Mouse (Mus musculus) forebrain, embryonic 15.5 days (tissue): ENCODE measurements around the gene Spop. TPM values are rescaled to one million over a fixed set of nuclear protein-coding genes. Genes with fewer than 3 reads are reported as not detected.

Source experiments
- ATAC-seq: fragments of 200-750 bp; cut with Nextera tagmentation; replicated peaks from 2 replicates; pipeline ENCODE4 v1.8.0; 2017; ENCODE audit warnings: mild to moderate bottlenecking, moderate TSS enrichment, moderate library complexity
- H3K27ac ChIP-seq: fragments of 300-500 bp; sonication (generic); replicated peaks from 2 replicates; pipeline ENCODE4 v1.5.1; 2015; ENCODE audit warnings: mild to moderate bottlenecking, inconsistent platforms
- H3K27me3 ChIP-seq: fragments of 300-500 bp; sonication (generic); 2 replicates; pipeline ENCODE4 v1.6.1; 2015; ENCODE audit warnings: inconsistent platforms
- H3K36me3 ChIP-seq: fragments of 300-500 bp; sonication (generic); 2 replicates; pipeline ENCODE4 v1.6.1; 2015; ENCODE audit warnings: mild to moderate bottlenecking, inconsistent platforms
- H3K4me1 ChIP-seq: fragments of 300-500 bp; sonication (generic); 2 replicates; pipeline ENCODE4 v1.6.1; 2015; ENCODE audit warnings: inconsistent platforms
- H3K4me2 ChIP-seq: fragments of 300-500 bp; sonication (generic); replicated peaks from 2 replicates; pipeline ENCODE4 v1.6.1; 2015; ENCODE audit warnings: mild to moderate bottlenecking, inconsistent platforms
- H3K4me3 ChIP-seq: fragments of 300-500 bp; sonication (generic); 2 replicates; pipeline ENCODE4 v1.5.1; 2015; ENCODE audit warnings: mild to moderate bottlenecking, inconsistent platforms
- H3K9ac ChIP-seq: fragments of 300-500 bp; sonication (generic); replicated peaks from 2 replicates; pipeline ENCODE4 v1.6.1; 2015; ENCODE audit warnings: mild to moderate bottlenecking, inconsistent platforms
- H3K9me3 ChIP-seq: fragments of 300-500 bp; sonication (generic); 2 replicates; pipeline ENCODE4 v1.6.1; 2016; ENCODE audit warnings: inconsistent platforms
- WGBS: fragments of 180-500 bp; shearing (Covaris S2); methylation state at CpG from one replicate; pipeline ENCODE4 v1.1.7; 2015; ENCODE audit warnings: mixed read lengths; 5-methylcytosine and 5-hydroxymethylcytosine counted together
- polyA plus RNA-seq: library from polyadenylated mRNA; unstranded; fragments of >200 nt; fragmentation: Nextera tagmentation; extraction: Ambion mirVana; gene quantifications from 2 replicates; pipeline ENCODE4 v1.2.1, GENCODE M21; 2015

The Spop gene
- polyA plus RNA-seq, 1 experiment from 2014 or later, result 226 TPM

- peaks cover 53% of the 10 kb centered on the region for H3K4me1 ChIP-seq
- peak overlapping the region; percentile 68 for H3K27ac ChIP-seq
- peaks cover 30% of the 10 kb centered on the region for H3K27me3 ChIP-seq
These were observed 102.6 kb downstream of the Spop start for GRCm38 (mm10) chr11:95516491-95516911.

GRCm38 (mm10) chr11:95517162-95517561 lies 103.3 kb downstream of the Spop start:
- Histone ChIP-seq H3K9ac (no peak overlapping the region), H3K9me3 (no peaks in the 10 kb centered on the region), H3K36me3 (no peaks in the 10 kb centered on the region), H3K27me3 (peaks cover 30% of the 10 kb centered on the region), H3K27ac (peak overlapping the region; percentile 68), H3K4me3 (no peak overlapping the region), H3K4me2 (no peak overlapping the region), H3K4me1 (peaks cover 56% of the 10 kb centered on the region)
- WGBS, result 42% methylated on average over 6 of the region's 6 CpGs
- no peak for ATAC-seq

More at GRCm38 (mm10) chr11:95516491-95516911, 102.6 kb downstream of the Spop start:
- Histone ChIP-seq H3K9me3 (no peaks in the 10 kb centered on the region), H3K36me3 (no peaks in the 10 kb centered on the region), H3K4me2 (no peak overlapping the region), H3K4me3 (no peak overlapping the region), H3K9ac (no peak overlapping the region)
- WGBS, result 10% methylated on average over 5 of the region's 5 CpGs
- ATAC-seq, result no peak

- 50% methylated on average over 10 of the region's 10 CpGs for WGBS
- Histone ChIP-seq H3K4me3 (no peak overlapping the region), H3K27ac (no peak overlapping the region), H3K4me1 (peaks cover 46% of the 10 kb centered on the region), H3K27me3 (peaks cover 8% of the 10 kb centered on the region; the same call in 1 of the 2 replicates), H3K36me3 (no peaks in the 10 kb centered on the region), H3K9ac (no peak overlapping the region), H3K9me3 (no peaks in the 10 kb centered on the region), H3K4me2 (no peak overlapping the region)
- no peak for ATAC-seq
These were observed 105.4 kb downstream of the Spop start for GRCm38 (mm10) chr11:95519299-95519698.

- ATAC-seq, result no peak
- WGBS, result 49% methylated on average over 3 of the region's 3 CpGs
- no peak overlapping the region for H3K4me2 ChIP-seq
- H3K4me3 ChIP-seq, result no peak overlapping the region
- peaks cover 4% of the 10 kb centered on the region; the same call in 1 of the 2 replicates for H3K27me3 ChIP-seq
- peak overlapping the region; percentile 70 for H3K27ac ChIP-seq
- H3K9ac ChIP-seq, result no peak overlapping the region
- no peaks in the 10 kb centered on the region for H3K36me3 ChIP-seq
- no peaks in the 10 kb centered on the region for H3K9me3 ChIP-seq
- H3K4me1 ChIP-seq, result peaks cover 39% of the 10 kb centered on the region
These were observed 106.1 kb downstream of the Spop start for GRCm38 (mm10) chr11:95519996-95520395.

- 4% methylated on average over 27 of the region's 27 CpGs for WGBS
- H3K27ac ChIP-seq, result peak overlapping the region; percentile 70
- H3K27me3 ChIP-seq, result no peaks in the 10 kb centered on the region
- peak overlapping the region; percentile 42 for H3K4me2 ChIP-seq
- H3K9me3 ChIP-seq, result no peaks in the 10 kb centered on the region
- H3K36me3 ChIP-seq, result no peaks in the 10 kb centered on the region
- H3K4me1 ChIP-seq, result peaks cover 33% of the 10 kb centered on the region
- peak overlapping the region; percentile 29 for H3K4me3 ChIP-seq
- 0 out of 2 replicates have a peak overlapping the region, but pooled peaks have one; percentile 16 for H3K9ac ChIP-seq
- peak; percentile 60 for ATAC-seq
These were observed 106.7 kb downstream of the Spop start for GRCm38 (mm10) chr11:95520456-95521072.

GRCm38 (mm10) chr11:95521563-95521962 lies 107.7 kb downstream of the Spop start:
- 0% methylated on average over 13 of the region's 13 CpGs for WGBS
- Histone ChIP-seq H3K27ac (no peak overlapping the region), H3K4me2 (peak overlapping the region; percentile 42), H3K27me3 (no peaks in the 10 kb centered on the region), H3K36me3 (no peaks in the 10 kb centered on the region), H3K4me1 (peaks cover 24% of the 10 kb centered on the region), H3K4me3 (peak overlapping the region; percentile 27), H3K9ac (0 out of 2 replicates have a peak overlapping the region, but pooled peaks have one; percentile 22), H3K9me3 (no peaks in the 10 kb centered on the region)
- peak; percentile 42; the same call in 1 of the 2 replicates for ATAC-seq

GRCm38 (mm10) chr11:95527307-95527706 lies 113.4 kb downstream of the Spop start:
- Histone ChIP-seq H3K9ac (no peak overlapping the region), H3K36me3 (no peaks in the 10 kb centered on the region), H3K27ac (peak overlapping the region; percentile 76), H3K4me2 (no peak overlapping the region), H3K4me3 (no peak overlapping the region), H3K27me3 (no peaks in the 10 kb centered on the region), H3K9me3 (no peaks in the 10 kb centered on the region), H3K4me1 (peaks cover 4% of the 10 kb centered on the region; the same call in 1 of the 2 replicates)
- ATAC-seq, result no peak
- 60% methylated on average over 8 of the region's 8 CpGs for WGBS

DNA sequence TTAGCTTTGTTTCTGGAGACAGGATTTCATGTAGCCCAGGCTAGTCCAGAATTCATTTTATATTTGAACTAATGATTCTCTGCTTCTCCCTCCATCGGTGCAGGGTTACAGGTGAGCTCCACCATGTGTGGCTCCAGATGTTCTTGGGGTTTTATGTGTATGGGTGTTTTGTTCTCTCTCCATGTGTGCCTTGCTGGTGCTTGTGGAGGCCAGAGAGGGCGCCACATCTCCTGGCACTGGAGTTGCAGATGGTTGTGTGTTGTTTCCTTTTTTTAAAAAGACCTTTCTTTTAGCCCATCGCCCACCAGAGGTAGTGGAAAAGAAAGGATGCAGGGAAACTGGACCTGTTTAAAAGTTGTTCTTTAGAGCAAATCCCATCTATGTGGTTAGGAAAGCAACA lies 114.4 kb downstream of the Spop start:
- no peak for ATAC-seq
- no peaks in the 10 kb centered on the region for H3K27me3 ChIP-seq
- no peak overlapping the region for H3K4me2 ChIP-seq
- H3K9ac ChIP-seq, result no peak overlapping the region
- no peaks in the 10 kb centered on the region for H3K36me3 ChIP-seq
- peak overlapping the region; percentile 59 for H3K27ac ChIP-seq
- WGBS, result 85% methylated on average over 3 of the region's 3 CpGs
- peaks cover 4% of the 10 kb centered on the region; the same call in 1 of the 2 replicates for H3K4me1 ChIP-seq
- H3K9me3 ChIP-seq, result no peaks in the 10 kb centered on the region
- no peak overlapping the region for H3K4me3 ChIP-seq

- ATAC-seq, result no peak
- H3K9ac ChIP-seq, result no peak overlapping the region
- WGBS, result 75% methylated on average over 13 of the region's 13 CpGs
- H3K4me3 ChIP-seq, result no peak overlapping the region
- H3K9me3 ChIP-seq, result no peaks in the 10 kb centered on the region
- no peaks in the 10 kb centered on the region for H3K36me3 ChIP-seq
- H3K27ac ChIP-seq, result no peak overlapping the region
- H3K27me3 ChIP-seq, result no peaks in the 10 kb centered on the region
- 0 out of 2 replicates have a peak, but pooled peaks cover 3% of the 10 kb centered on the region for H3K4me1 ChIP-seq
- H3K4me2 ChIP-seq, result no peak overlapping the region
These were observed 118.6 kb downstream of the Spop start for GRCm38 (mm10) chr11:95532353-95533072.

DNA sequence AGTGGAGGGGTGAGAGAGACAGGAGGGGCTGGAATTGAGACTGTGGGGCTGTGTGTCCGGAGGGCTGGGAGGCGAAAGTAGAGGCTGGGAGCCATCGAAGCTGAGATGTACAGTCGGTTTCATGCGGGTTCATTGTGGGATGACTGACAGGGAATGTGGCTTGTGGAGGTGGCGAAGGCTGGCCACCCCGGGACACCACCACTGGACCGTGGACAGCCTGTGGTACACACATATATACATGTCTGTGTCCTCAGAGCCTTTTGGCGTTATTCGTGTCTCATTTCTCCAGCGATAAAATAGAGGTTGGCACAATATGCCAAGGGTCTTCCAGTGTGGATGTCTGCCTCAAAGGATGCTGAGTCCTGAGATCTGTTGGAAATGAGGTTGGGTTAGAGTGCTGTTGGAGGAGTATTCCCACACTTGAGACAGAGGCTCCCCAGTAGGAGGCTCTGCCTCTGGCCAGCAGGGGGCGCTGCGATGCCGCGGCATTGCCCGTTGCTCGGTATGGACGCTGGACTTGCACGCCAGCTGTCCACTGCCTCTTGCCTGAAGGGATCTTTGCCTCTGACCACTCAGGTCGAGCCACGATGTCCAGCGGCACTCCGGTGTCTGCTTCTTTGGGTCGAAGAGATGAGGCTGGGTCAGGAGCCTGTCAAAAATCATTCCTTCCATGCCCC lies 119.7 kb downstream of the Spop start:
- H3K27ac ChIP-seq, result no peak overlapping the region
- 22% methylated on average over 24 of the region's 24 CpGs for WGBS
- no peak overlapping the region for H3K4me3 ChIP-seq
- H3K4me2 ChIP-seq, result no peak overlapping the region; the same call in 1 of the 2 replicates
- peak; percentile 78; the same call in 1 of the 2 replicates for ATAC-seq
- 0 out of 2 replicates have a peak overlapping the region, but pooled peaks have one; percentile 15 for H3K9ac ChIP-seq
- H3K4me1 ChIP-seq, result 0 out of 2 replicates have a peak, but pooled peaks cover 6% of the 10 kb centered on the region
- H3K36me3 ChIP-seq, result no peaks in the 10 kb centered on the region
- no peaks in the 10 kb centered on the region for H3K27me3 ChIP-seq
- H3K9me3 ChIP-seq, result no peaks in the 10 kb centered on the region

DNA sequence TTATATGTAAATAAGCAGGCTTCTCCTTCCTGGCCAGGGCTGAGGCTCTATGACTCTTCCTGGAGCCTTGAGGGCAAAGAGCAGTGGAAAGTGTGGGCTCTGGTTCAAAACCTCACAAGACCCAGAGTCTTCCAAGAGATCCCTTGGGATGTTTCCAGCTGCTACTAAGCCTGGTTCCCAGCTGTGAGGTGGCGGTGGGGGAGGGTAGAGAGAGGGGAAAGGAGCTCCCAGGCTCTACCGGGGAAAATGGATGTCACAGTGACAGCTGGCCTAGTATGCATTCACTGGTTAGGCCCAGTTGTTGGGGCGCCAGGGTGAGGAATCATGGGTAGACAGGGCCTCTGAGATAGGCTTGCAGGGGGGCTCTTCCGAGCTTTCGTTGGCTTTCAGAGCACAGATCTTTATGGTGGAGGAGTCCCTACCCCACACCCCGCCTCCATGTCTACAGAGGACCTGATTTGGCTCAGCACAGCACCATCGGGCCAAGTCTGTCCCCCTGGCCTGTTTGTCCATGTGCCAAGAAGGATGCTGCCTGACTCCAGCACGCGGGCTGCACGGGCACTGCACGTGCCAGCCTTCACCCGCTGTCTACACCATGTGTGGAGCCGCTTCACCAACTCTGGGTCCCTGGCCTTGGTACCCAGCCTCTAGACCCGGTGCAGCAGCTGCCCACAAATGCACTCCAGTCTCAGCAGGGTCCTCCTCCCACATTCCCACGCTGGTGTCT lies 124.7 kb downstream of the Spop start:
- Histone ChIP-seq H3K9me3 (no peaks in the 10 kb centered on the region), H3K36me3 (no peaks in the 10 kb centered on the region), H3K4me3 (no peak overlapping the region), H3K4me1 (0 out of 2 replicates have a peak, but pooled peaks cover 6% of the 10 kb centered on the region), H3K27me3 (no peaks in the 10 kb centered on the region), H3K27ac (no peak overlapping the region), H3K9ac (no peak overlapping the region), H3K4me2 (no peak overlapping the region)
- 74% methylated on average over 15 of the region's 15 CpGs for WGBS
- ATAC-seq, result no peak; the same call in 1 of the 2 replicates
